Mouse (Mus musculus) ES-E14 (cell line): ENCODE results near the gene Zfp282. TPM values are rescaled to one million over a fixed set of nuclear protein-coding genes. Genes with fewer than 3 reads are reported as not detected.

Source experiments
- DNase-seq: peaks from one replicate; pipeline ENCODE4 v3.0.0-alpha.2; 2013; ENCODE audit warnings: low read depth, low spot score
- H3K27ac ChIP-seq: 2 replicates; pipeline ENCODE4 v1.5.1; 2012; ENCODE audit warnings: low read depth, mild to moderate bottlenecking, low read length, moderate library complexity, mixed read lengths; ENCODE audit not compliant: poor library complexity, insufficient read depth, severe bottlenecking
- H3K36me3 ChIP-seq: 2 replicates; pipeline ENCODE4 v1.6.1; 2012; ENCODE audit warnings: mild to moderate bottlenecking, low read length, moderate library complexity, mixed read lengths; ENCODE audit not compliant: control insufficient read depth, poor library complexity, insufficient read depth, severe bottlenecking
- H3K4me1 ChIP-seq, 2 experiments: fragments of 150-350 bp in 1 of 2; sonication (generic) in 1 of 2; 2 replicates each; pipeline ENCODE4 v1.6.1; 2012; ENCODE audit warnings: low read length in 2 of 2, mild to moderate bottlenecking in 1 of 2, mixed read lengths in 1 of 2; ENCODE audit not compliant: control insufficient read depth in 2 of 2, insufficient read depth in 2 of 2, poor library complexity in 1 of 2
- H3K4me3 ChIP-seq, 2 experiments: fragments of 150-350 bp in 1 of 2; sonication (generic) in 1 of 2; 2 replicates each; pipeline ENCODE4 v1.5.1; 2012; ENCODE audit warnings: low read length in 2 of 2, low read depth in 1 of 2, mild to moderate bottlenecking in 1 of 2, mixed read lengths in 1 of 2; ENCODE audit not compliant: insufficient read depth in 1 of 2, poor library complexity in 1 of 2, severe bottlenecking in 1 of 2
- H3K9ac ChIP-seq: 2 replicates; pipeline ENCODE4 v1.6.1; 2012; ENCODE audit warnings: low read depth, mild to moderate bottlenecking, low read length, mixed read lengths; ENCODE audit not compliant: poor library complexity, insufficient read depth, severe bottlenecking
- H3K9me3 ChIP-seq: fragments of 150-350 bp; sonication (generic); 2 replicates; pipeline ENCODE4 v1.6.1; 2012; ENCODE audit warnings: low read depth, mild to moderate bottlenecking, low read length; ENCODE audit not compliant: control insufficient read depth, insufficient read depth
- CHD2 ChIP-seq: IDR thresholded peaks from 2 replicates; pipeline ENCODE4 v1.6.1; 2014; ENCODE audit warnings: mild to moderate bottlenecking, low read depth, low read length, inconsistent platforms
- HCFC1 ChIP-seq: IDR thresholded peaks from 2 replicates; pipeline ENCODE4 v1.6.1; 2012; ENCODE audit warnings: low read length, inconsistent platforms, borderline replicate concordance; ENCODE audit not compliant: insufficient read depth
- MAFK ChIP-seq: IDR thresholded peaks from 2 replicates; pipeline ENCODE4 v1.6.1; 2014; ENCODE audit warnings: mild to moderate bottlenecking, low read depth, low read length, inconsistent platforms; ENCODE audit not compliant: insufficient read depth
- ZC3H11A ChIP-seq: IDR thresholded peaks from 2 replicates; pipeline ENCODE4 v1.6.1; 2012; ENCODE audit warnings: low read depth, mild to moderate bottlenecking, inconsistent platforms, low read length, borderline replicate concordance
- ZNF384 ChIP-seq: IDR thresholded peaks from 2 replicates; pipeline ENCODE4 v1.6.1; 2012; ENCODE audit warnings: low read depth, low read length, inconsistent platforms
- in situ Hi-C, 2 experiments: fragments of 600-800 bp; cut with MboI; formaldehyde crosslinking; loops; one replicate each; pipeline ENCODE4 v1.15.1; 2025; ENCODE audit warnings: low sequenced_read_pairs in 2 of 2, inconsistent platforms in 1 of 2; ENCODE audit not compliant: unreplicated experiment in 2 of 2
- total RNA-seq: library from RNA; depleted of rRNA; stranded (reverse); fragments of 300-350 nt; gene quantifications from 2 replicates; pipeline ENCODE4 v1.2.3, GENCODE M21; 2012

Gene Zfp282
- total RNA-seq, 1 experiment = 6.3 TPM

GRCm38 (mm10) chr6:47909007-47909406 lies 32.0 kb downstream of the Zfp282 start:
- H3K36me3 ChIP-seq = no peaks in the 10 kb centered on the region
- no peak overlapping the region for H3K9ac ChIP-seq
- H3K27ac ChIP-seq = no peak overlapping the region
- H3K4me3 ChIP-seq = no peak overlapping the region
- H3K4me1 ChIP-seq = peaks cover 0 to 8% of the 10 kb centered on the region in 2 experiments; a peak in 2 of 4 replicates
- H3K9me3 ChIP-seq = no peaks in the 10 kb centered on the region
- no peak for DNase-seq
- in situ Hi-C loops = no loop called here
- no peak for TF ChIP-seq CHD2
- no peak for TF ChIP-seq ZNF384
- TF ChIP-seq HCFC1 = no peak

DNA sequence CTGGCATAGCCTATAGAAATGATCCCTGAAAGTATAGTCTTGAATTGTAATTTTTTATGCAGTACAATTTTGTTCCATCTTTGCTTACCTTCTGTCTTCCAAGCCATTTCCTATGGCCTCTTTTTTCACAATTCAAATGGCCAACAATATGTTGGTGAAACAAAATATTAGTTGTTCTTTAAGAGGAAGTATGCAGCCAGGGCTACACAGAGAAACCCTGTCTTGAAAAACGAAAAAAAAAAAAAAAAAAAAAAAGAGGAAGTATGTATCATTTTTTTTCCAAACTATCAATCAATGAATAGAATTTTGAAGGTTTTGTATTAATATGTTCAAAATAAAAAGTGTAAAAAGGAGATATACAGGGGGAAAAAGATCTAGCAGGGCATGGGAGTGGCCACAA lies 34.6 kb downstream of the Zfp282 start:
- Histone ChIP-seq H3K4me3 (no peak overlapping the region), H3K9ac (no peak overlapping the region), H3K36me3 (no peaks in the 10 kb centered on the region), H3K9me3 (no peaks in the 10 kb centered on the region), H3K27ac (no peak overlapping the region), H3K4me1 (peaks cover 0 to 3% of the 10 kb centered on the region in 2 experiments; a peak in 1 of 4 replicates)
- TF ChIP-seq MAFK (no peak), ZNF384 (no peak)
- DNase-seq = no peak
- in situ Hi-C loops = no loop called here

- Histone ChIP-seq H3K9ac (no peak overlapping the region), H3K27ac (no peak overlapping the region), H3K9me3 (no peaks in the 10 kb centered on the region), H3K4me3 (no peak overlapping the region), H3K36me3 (no peaks in the 10 kb centered on the region), H3K4me1 (peaks cover 2 to 3% of the 10 kb centered on the region in 2 experiments; a peak in 2 of 4 replicates)
- in situ Hi-C loops = no loop called here
- TF ChIP-seq CHD2 = no peak
- no peak for TF ChIP-seq MAFK
- no peak for TF ChIP-seq ZNF384
- no peak for TF ChIP-seq ZC3H11A
- TF ChIP-seq HCFC1 = no peak
- DNase-seq = no peak
Measured at GRCm38 (mm10) chr6:47912991-47913390, 36.0 kb downstream of the Zfp282 start.

GRCm38 (mm10) chr6:47917051-47917450 lies 40.0 kb downstream of the Zfp282 start:
- in situ Hi-C loops = no loop called here
- TF ChIP-seq ZNF384 (no peak), MAFK (no peak), HCFC1 (no peak), CHD2 (no peak), ZC3H11A (no peak)
- Histone ChIP-seq H3K27ac (no peak overlapping the region), H3K4me1 (peaks cover 5 to 7% of the 10 kb centered on the region in 2 experiments; a peak in 2 of 4 replicates), H3K4me3 (no peak overlapping the region), H3K36me3 (no peaks in the 10 kb centered on the region), H3K9ac (no peak overlapping the region), H3K9me3 (no peaks in the 10 kb centered on the region)
- no peak for DNase-seq

GRCm38 (mm10) chr6:47918768-47919274 lies 41.8 kb downstream of the Zfp282 start:
- TF ChIP-seq CHD2 = no peak
- no peak for TF ChIP-seq HCFC1
- TF ChIP-seq MAFK = no peak
- TF ChIP-seq ZNF384 = no peak
- TF ChIP-seq ZC3H11A = no peak
- H3K36me3 ChIP-seq = no peaks in the 10 kb centered on the region
- no peak overlapping the region for H3K27ac ChIP-seq
- H3K9me3 ChIP-seq = no peaks in the 10 kb centered on the region
- H3K9ac ChIP-seq = no peak overlapping the region
- peaks cover 4 to 5% of the 10 kb centered on the region in 2 experiments; a peak in 2 of 4 replicates for H3K4me1 ChIP-seq
- in situ Hi-C loops = no loop called here
- no peak for DNase-seq
- H3K4me3 ChIP-seq = no peak overlapping the region
